Mouse (Mus musculus): ENCODE measurements around the gene Hat1. TPM values are rescaled to one million over a fixed set of nuclear protein-coding genes. Genes with fewer than 3 reads are reported as not detected.

The Hat1 gene
- total and polyA plus RNA-seq, 3 experiments: 91.6 to 292 (median 167) TPM

DNA sequence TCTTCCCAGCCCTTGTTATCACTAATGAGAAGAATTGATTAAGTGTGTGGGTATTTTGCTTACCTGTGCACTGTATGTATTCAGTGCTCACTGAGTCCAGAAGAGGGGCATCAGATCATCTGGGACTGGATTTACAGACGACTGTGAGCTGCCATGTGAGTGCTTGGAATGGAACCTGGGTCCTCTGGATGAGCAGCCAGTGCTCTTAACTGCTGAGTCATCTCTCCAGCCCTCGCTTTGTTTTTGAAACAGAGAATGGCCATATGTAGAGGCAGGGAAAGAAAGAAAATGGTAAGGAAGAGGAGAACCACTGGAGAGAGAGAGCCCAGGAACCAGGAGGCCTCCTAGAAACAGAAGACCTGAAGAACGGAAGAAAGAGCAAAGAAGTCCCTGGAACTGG lies 73.8 kb downstream of the Hat1 start:
- no peaks in the 10 kb centered on the region for H3K27me3 ChIP-seq (replicated peaks)
- in situ Hi-C loops (cut with MboI; ENCODE audit: low pct_ligation_motif_present, low pct_unique_long_range_greater_than_20kb, low sequenced_read_pairs): no loop called here
- peaks cover 12 to 55% of the 10 kb centered on the region in 2 experiments for H3K36me3 ChIP-seq (replicated peaks in 1 of 2; ENCODE audit: control insufficient read depth in 1 of 2, insufficient read depth in 1 of 2, low read length in 1 of 2)
- no peak for DNase-seq (ENCODE audit: extremely low read depth)
- no peaks in the 10 kb centered on the region for H3K79me2 ChIP-seq (replicated peaks; ENCODE audit: control insufficient read depth, extremely low read depth, insufficient read depth, poor library complexity, severe bottlenecking)
- H3K4me1 ChIP-seq (ENCODE audit: control insufficient read depth in 1 of 2, insufficient read depth in 2 of 2): peaks cover 3 to 26% of the 10 kb centered on the region in 2 experiments
- no peak overlapping the region for H3K9ac ChIP-seq (ENCODE audit: insufficient read depth, low read depth)
- no peak overlapping the region for H3K4me2 ChIP-seq (ENCODE audit: insufficient read depth, low read depth, poor library complexity, severe bottlenecking)
- no peak overlapping the region for H3K4me3 ChIP-seq (replicated peaks in 1 of 3; ENCODE audit: low read depth in 2 of 3, low read length in 2 of 3, poor library complexity in 1 of 3)
- no peaks in the 10 kb centered on the region for H3K9me3 ChIP-seq (replicated peaks; ENCODE audit: low read length)
- TF ChIP-seq RAD21 (IDR thresholded peaks at IDR 0.05; ENCODE audit: low read depth, low read length) (no peak), BHLHE40 (IDR thresholded peaks at IDR 0.05; ENCODE audit: low read depth, low read length) (no peak), SMC3 (IDR thresholded peaks at IDR 0.05; ENCODE audit: low read depth, low read length) (no peak), USF2 (conservative IDR thresholded peaks at IDR 0.05; ENCODE audit: low read depth, low read length) (no peak), EP300 (IDR thresholded peaks at IDR 0.05; ENCODE audit: low read length) (no peak), CHD1 (IDR thresholded peaks at IDR 0.05; ENCODE audit: low read depth, low read length) (no peak), ZNF384 (IDR thresholded peaks at IDR 0.05; ENCODE audit: low read depth, low read length) (no peak), MYC (IDR thresholded peaks at IDR 0.05; ENCODE audit: low read depth, low read length) (no peak)
- dilution Hi-C loops (cut with MboI; ENCODE audit: extremely low pct_ligation_motif_present, extremely low pct_unique_long_range_greater_than_20kb, low sequenced_read_pairs): no loop called here
- no peak overlapping the region for H3K27ac ChIP-seq (ENCODE audit: insufficient read depth, low read depth)

DNA sequence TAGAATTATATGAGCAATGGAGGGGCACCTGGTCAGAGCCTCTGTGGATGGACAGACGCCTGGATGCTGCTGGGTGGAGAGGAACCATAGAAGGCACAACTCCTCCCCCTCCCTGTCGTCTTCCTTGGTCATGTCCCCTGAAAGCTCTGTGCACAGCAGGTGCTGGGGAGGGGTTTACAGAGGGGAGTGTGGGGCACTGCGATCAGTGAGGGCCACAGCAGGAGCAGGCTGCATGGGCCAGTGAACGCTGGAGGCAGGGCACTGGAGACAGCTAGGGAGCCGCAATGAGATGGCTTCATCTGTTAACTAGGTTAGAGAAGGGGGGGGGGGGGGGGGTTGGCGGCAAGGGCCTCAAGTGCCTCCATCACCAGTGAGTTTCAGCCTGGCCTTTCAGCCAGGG lies 77.3 kb downstream of the Hat1 start:
- dilution Hi-C loops (cut with MboI; ENCODE audit: extremely low pct_ligation_motif_present, extremely low pct_unique_long_range_greater_than_20kb, low sequenced_read_pairs) (no loop called here), in situ Hi-C loops (cut with MboI; ENCODE audit: low pct_ligation_motif_present, low pct_unique_long_range_greater_than_20kb, low sequenced_read_pairs) (no loop called here)
- no peak for DNase-seq (ENCODE audit: extremely low read depth)
- no peaks in the 10 kb centered on the region for H3K27me3 ChIP-seq (replicated peaks)
- H3K4me2 ChIP-seq (ENCODE audit: insufficient read depth, low read depth, poor library complexity, severe bottlenecking): no peak overlapping the region
- TF ChIP-seq MAZ (IDR thresholded peaks at IDR 0.05; ENCODE audit: low read depth, low read length) (no peak), BHLHE40 (IDR thresholded peaks at IDR 0.05; ENCODE audit: low read depth, low read length) (no peak), SMC3 (IDR thresholded peaks at IDR 0.05; ENCODE audit: low read depth, low read length) (no peak)
- H3K79me2 ChIP-seq (replicated peaks; ENCODE audit: control insufficient read depth, extremely low read depth, insufficient read depth, poor library complexity, severe bottlenecking): no peaks in the 10 kb centered on the region
- H3K9me3 ChIP-seq (replicated peaks; ENCODE audit: low read length): no peaks in the 10 kb centered on the region
- H3K4me1 ChIP-seq (ENCODE audit: control insufficient read depth in 1 of 2, insufficient read depth in 2 of 2): peaks cover 0 to 9% of the 10 kb centered on the region in 2 experiments; a peak in 2 of 4 replicates
- no peak overlapping the region for H3K9ac ChIP-seq (ENCODE audit: insufficient read depth, low read depth)
- no peak overlapping the region for H3K4me3 ChIP-seq (replicated peaks in 1 of 3; ENCODE audit: low read depth in 2 of 3, low read length in 2 of 3, poor library complexity in 1 of 3)
- no peak overlapping the region for H3K27ac ChIP-seq (ENCODE audit: insufficient read depth, low read depth)
- peaks cover 12 to 43% of the 10 kb centered on the region in 2 experiments for H3K36me3 ChIP-seq (replicated peaks in 1 of 2; ENCODE audit: control insufficient read depth in 1 of 2, insufficient read depth in 1 of 2, low read length in 1 of 2)

DNA sequence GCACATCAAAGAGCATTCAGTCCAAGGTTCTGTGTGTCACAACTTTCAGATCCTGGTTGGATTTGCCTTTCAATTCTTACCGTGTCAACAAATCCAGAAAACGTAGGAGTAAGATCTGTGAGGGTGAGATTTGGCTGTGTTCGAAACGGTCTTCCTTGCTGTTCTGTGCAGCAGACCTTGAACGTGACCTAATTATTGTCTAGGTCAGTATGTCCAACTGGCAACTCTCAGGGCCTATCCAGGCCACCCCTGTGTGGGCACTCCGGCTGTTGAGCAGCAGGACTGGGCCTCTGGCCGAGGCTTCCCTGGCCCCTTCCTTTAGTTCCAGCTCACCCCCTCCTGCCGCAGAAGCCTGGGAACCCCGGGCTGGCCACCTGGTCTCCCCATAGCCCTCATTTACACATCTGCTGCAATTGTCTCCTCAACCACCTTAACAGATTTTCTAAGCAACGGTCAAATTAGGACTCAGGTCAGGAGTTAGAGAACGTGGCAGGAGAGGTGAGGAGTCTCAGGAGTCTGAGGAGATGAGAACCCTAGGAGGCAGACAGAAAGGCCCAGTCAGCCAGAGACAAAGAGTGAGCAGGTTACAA lies 78.2 kb downstream of the Hat1 start:
- H3K9me3 ChIP-seq (replicated peaks; ENCODE audit: low read length): no peaks in the 10 kb centered on the region
- dilution Hi-C loops (cut with MboI; ENCODE audit: extremely low pct_ligation_motif_present, extremely low pct_unique_long_range_greater_than_20kb, low sequenced_read_pairs): no loop called here
- H3K4me2 ChIP-seq (ENCODE audit: insufficient read depth, low read depth, poor library complexity, severe bottlenecking): no peak overlapping the region
- H3K36me3 ChIP-seq (replicated peaks in 1 of 2; ENCODE audit: control insufficient read depth in 1 of 2, insufficient read depth in 1 of 2, low read length in 1 of 2): peaks cover 12 to 45% of the 10 kb centered on the region in 2 experiments
- H3K27me3 ChIP-seq (replicated peaks): no peaks in the 10 kb centered on the region
- no peaks in the 10 kb centered on the region for H3K79me2 ChIP-seq (replicated peaks; ENCODE audit: control insufficient read depth, extremely low read depth, insufficient read depth, poor library complexity, severe bottlenecking)
- H3K27ac ChIP-seq (ENCODE audit: insufficient read depth, low read depth): no peak overlapping the region
- H3K4me3 ChIP-seq (replicated peaks in 1 of 3; ENCODE audit: low read depth in 2 of 3, low read length in 2 of 3, poor library complexity in 1 of 3): no peak overlapping the region
- peaks cover 0 to 9% of the 10 kb centered on the region in 2 experiments; a peak in 2 of 4 replicates for H3K4me1 ChIP-seq (ENCODE audit: control insufficient read depth in 1 of 2, insufficient read depth in 2 of 2)
- H3K9ac ChIP-seq (ENCODE audit: insufficient read depth, low read depth): no peak overlapping the region
- DNase-seq (ENCODE audit: extremely low read depth): no peak
- in situ Hi-C loops (cut with MboI; ENCODE audit: low pct_ligation_motif_present, low pct_unique_long_range_greater_than_20kb, low sequenced_read_pairs): no loop called here
- TF ChIP-seq E2F4 (IDR thresholded peaks at IDR 0.05; ENCODE audit: insufficient replicate concordance, low read depth, low read length): no peak
- TF ChIP-seq TBP (conservative IDR thresholded peaks at IDR 0.05; ENCODE audit: low read depth, low read length): no peak
- no peak for TF ChIP-seq POLR2AphosphoS2 (IDR thresholded peaks at IDR 0.05; ENCODE audit: low read depth, low read length)
- TF ChIP-seq ZNF384 (IDR thresholded peaks at IDR 0.05; ENCODE audit: low read depth, low read length): no peak
- no peak for TF ChIP-seq SIN3A (IDR thresholded peaks at IDR 0.05; ENCODE audit: low read length)
- no peak for TF ChIP-seq MXI1 (IDR thresholded peaks at IDR 0.05; ENCODE audit: low read depth, low read length)
- TF ChIP-seq NRF1 (IDR thresholded peaks at IDR 0.05; ENCODE audit: low read depth, low read length): no peak
- TF ChIP-seq PAX5 (IDR thresholded peaks at IDR 0.05; ENCODE audit: low read length): no peak
- TF ChIP-seq ZKSCAN1 (IDR thresholded peaks at IDR 0.05; ENCODE audit: borderline replicate concordance, low read depth, low read length): no peak
- TF ChIP-seq NELFE (IDR thresholded peaks at IDR 0.05; ENCODE audit: low read depth, low read length): no peak
- no peak for TF ChIP-seq ETS1 (conservative IDR thresholded peaks at IDR 0.05; ENCODE audit: low read depth, low read length)
- no peak for TF ChIP-seq JUND (conservative IDR thresholded peaks at IDR 0.05; ENCODE audit: low read depth, low read length)
- TF ChIP-seq JUN (IDR thresholded peaks at IDR 0.05; ENCODE audit: insufficient read depth, low read depth, low read length): no peak
- no peak for TF ChIP-seq ELF1 (IDR thresholded peaks at IDR 0.05; ENCODE audit: low read depth, low read length)
